In the genomic region with DNA sequence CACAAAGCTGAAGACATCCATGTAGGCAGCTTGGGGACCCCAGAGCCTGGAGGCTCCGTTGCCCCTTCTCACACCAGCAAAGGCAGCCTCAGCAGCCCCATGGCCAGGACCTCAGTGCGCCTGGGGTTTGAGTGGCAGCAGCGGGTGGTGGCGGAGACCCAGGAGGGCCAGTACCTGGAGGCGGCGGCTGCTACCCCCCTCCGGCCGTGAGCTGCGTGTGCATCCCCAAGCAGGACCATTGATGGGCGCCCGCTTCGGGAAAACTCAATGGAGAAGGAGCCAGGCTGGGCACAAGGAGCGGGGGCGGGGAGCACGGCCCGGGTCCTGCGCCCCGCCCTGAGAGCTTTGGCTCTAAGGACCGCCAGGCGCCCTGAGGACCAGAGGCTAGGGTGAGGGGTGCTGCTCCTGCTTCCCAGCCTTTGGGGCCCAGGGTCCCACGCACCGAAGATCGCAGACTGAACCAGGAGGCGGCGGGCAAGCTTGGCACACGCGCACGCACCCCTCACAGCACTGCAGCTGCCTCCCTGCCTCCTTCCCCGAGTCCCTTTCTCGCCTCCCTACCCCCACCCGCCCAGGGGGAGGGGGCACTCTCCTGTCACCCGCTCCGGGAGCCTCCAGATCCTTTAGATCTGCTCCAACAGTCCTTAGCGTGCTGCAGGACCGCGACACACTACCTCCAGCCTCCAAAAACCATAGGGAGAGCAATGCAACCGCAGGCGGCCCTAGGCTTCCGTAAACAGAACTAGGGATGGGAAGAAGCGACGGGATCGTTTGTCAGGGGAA, we compare ENCODE assay signal across 8 mouse cellular contexts.
A peak's percentile ranks its signal among the peaks of the same experiment; 100 is the strongest.
DNase-seq lines count a peak whose midpoint lies in the region; ATAC-seq and TF ChIP-seq lines count a peak whose summit lies in the region.

No protein-coding gene starts in this region.

- peaks cover 51% of the 10 kb centered on the region for H3K27me3 ChIP-seq in heart, embryonic 13.5 days (replicated peaks)
- peaks cover 24% of the 10 kb centered on the region for H3K27me3 ChIP-seq in Patski
- peaks cover 64% of the 10 kb centered on the region for H3K27me3 ChIP-seq in hindbrain, embryonic 13.5 days
- H3K27me3 ChIP-seq in limb, embryonic 11.5 days (ENCODE audit: control insufficient read depth, insufficient read depth, low read length): peaks cover 29% of the 10 kb centered on the region

- H3K4me2 ChIP-seq in heart, embryonic 13.5 days: peak overlapping the region; percentile 74
- peak overlapping the region; percentile 64 for H3K4me2 ChIP-seq in hindbrain, embryonic 13.5 days
- peak overlapping the region; percentile 80 for H3K4me2 ChIP-seq in limb, embryonic 11.5 days (ENCODE audit: low read depth, severe bottlenecking)

- WGBS in heart, embryonic 13.5 days: 7% methylated on average over 37 of the region's 42 CpGs
- 18% methylated on average over 29 of the region's 42 CpGs for WGBS in hindbrain, embryonic 13.5 days
- WGBS in limb, embryonic 11.5 days: 14% methylated on average over 35 of the region's 42 CpGs

- no peak for TF ChIP-seq CTCF in Patski (IDR thresholded peaks at IDR 0.05)
- no peak for TF ChIP-seq CTCF in cortical plate, adult 2 months (IDR thresholded peaks at IDR 0.05; ENCODE audit: extremely low read depth, insufficient read depth, low read length)

- H3K9me3 ChIP-seq in heart, embryonic 13.5 days: no peaks in the 10 kb centered on the region
- no peaks in the 10 kb centered on the region for H3K9me3 ChIP-seq in hindbrain, embryonic 13.5 days
- H3K9me3 ChIP-seq in limb, embryonic 11.5 days (ENCODE audit: control insufficient read depth, low read length): no peaks in the 10 kb centered on the region

- 0 out of 2 replicates have a peak overlapping the region, but pooled peaks have one; percentile 47 for H3K9ac ChIP-seq in heart, embryonic 13.5 days
- H3K9ac ChIP-seq in hindbrain, embryonic 13.5 days: peak overlapping the region; percentile 68
- H3K9ac ChIP-seq in limb, embryonic 11.5 days (ENCODE audit: low read length): 0 out of 2 replicates have a peak overlapping the region, but pooled peaks have one; percentile 5

- CTCF ChIA-PET in Patski (lab: Charles Lee): no interaction called here

- no peaks in the 10 kb centered on the region for H3K36me3 ChIP-seq in heart, embryonic 13.5 days
- no peaks in the 10 kb centered on the region for H3K36me3 ChIP-seq in hindbrain, embryonic 13.5 days
- no peaks in the 10 kb centered on the region for H3K36me3 ChIP-seq in limb, embryonic 11.5 days (ENCODE audit: control insufficient read depth, insufficient read depth, low read length)

- H3K4me3 ChIP-seq in heart, embryonic 13.5 days: peak overlapping the region; percentile 50
- peak overlapping the region; percentile 78 for H3K4me3 ChIP-seq in cortical plate, adult 2 months (ENCODE audit: insufficient read depth, low read length)
- H3K4me3 ChIP-seq in hindbrain, embryonic 13.5 days: peak overlapping the region; percentile 50
- peak overlapping the region; percentile 37 for H3K4me3 ChIP-seq in limb, embryonic 11.5 days (ENCODE audit: low read depth, low read length)

- peak; percentile 29; the same call in 1 of the 2 replicates for TF ChIP-seq POLR2A in cortical plate, adult 2 months (IDR thresholded peaks at IDR 0.05; ENCODE audit: extremely low read depth, insufficient read depth, low read length)

- no peak for ATAC-seq in heart, embryonic 13.5 days (ENCODE audit: extremely low read depth, insufficient number of reproducible peaks, low FRiP score, low TSS enrichment)
- ATAC-seq in Patski: peak; percentile 39
- ATAC-seq in hindbrain, embryonic 13.5 days (ENCODE audit: low FRiP score): peak; percentile 92
- ATAC-seq in limb, embryonic 11.5 days (ENCODE audit: insufficient number of reproducible peaks, low FRiP score, low TSS enrichment, low read depth): peak; percentile 72

- in situ Hi-C loops in Patski (cut with MboI; ENCODE audit: low pct_unique_long_range_greater_than_20kb): no loop called here

- H3K27ac ChIP-seq in heart, embryonic 13.5 days (replicated peaks): no peak overlapping the region
- H3K27ac ChIP-seq in cortical plate, adult 2 months (ENCODE audit: insufficient read depth, low read length): peak overlapping the region; percentile 51
- H3K27ac ChIP-seq in hindbrain, embryonic 13.5 days: peak overlapping the region; percentile 12; the same call in 1 of the 2 replicates
- no peak overlapping the region for H3K27ac ChIP-seq in limb, embryonic 11.5 days (replicated peaks; ENCODE audit: low read depth, low read length)

- POLR2A ChIA-PET in Patski (lab: Charles Lee): no interaction called here

- no peaks in the 10 kb centered on the region for H3K4me1 ChIP-seq in heart, embryonic 13.5 days
- H3K4me1 ChIP-seq in cortical plate, adult 2 months (ENCODE audit: control insufficient read depth, insufficient read depth, low read length): no peaks in the 10 kb centered on the region; the same call in 1 of the 2 replicates
- H3K4me1 ChIP-seq in hindbrain, embryonic 13.5 days (replicated peaks): no peaks in the 10 kb centered on the region
- H3K4me1 ChIP-seq in limb, embryonic 11.5 days (ENCODE audit: control insufficient read depth, insufficient read depth, low read length): no peaks in the 10 kb centered on the region

- no peak for DNase-seq in heart, adult 8-10 months (ENCODE audit: low spot score)
- no peak for DNase-seq in Patski (ENCODE audit: low read depth, low spot score)
- peak; percentile 43 for DNase-seq in limb, embryonic 11.5 days (ENCODE audit: low spot score)
- DNase-seq in right cerebral cortex, postnatal 25 days: peak; percentile 52
- no peak for DNase-seq in spleen, postnatal 14 days (ENCODE audit: low spot score in 2 of 2)

Comparison
In these comparisons a context has a peak if more than half of its experiments do, and no peak if none do; other contexts are left out.
1. H3K27ac ChIP-seq: peak in cortical plate, adult 2 months (single experiment) and hindbrain, embryonic 13.5 days (single experiment); none in heart, embryonic 13.5 days (single experiment) and limb, embryonic 11.5 days (single experiment).
2. H3K9ac ChIP-seq: peak in every context shown above with its lines; median percentile 68 in hindbrain, embryonic 13.5 days; 47 in heart, embryonic 13.5 days; 5 in limb, embryonic 11.5 days.
3. DNase-seq: peak in limb, embryonic 11.5 days (single experiment) and right cerebral cortex, postnatal 25 days (single experiment); none in heart, adult 8-10 months (single experiment), Patski (single experiment) and spleen, postnatal 14 days (0 of 2).
4. Peak in every context shown above with its lines, with median percentiles within 50 percentile points of each other: H3K4me2 ChIP-seq and H3K4me3 ChIP-seq.